Mouse (Mus musculus) CH12.LX (cell line): ENCODE measurements at regions not wholly inside any gene's neighbourhood (a gene's known extent, or its start where the extent isn't known, plus 50 kb on each side); places are given as distances from the start of the nearest gene placed in this dataset.

Experiments
- DNase-seq: peaks from one replicate; pipeline ENCODE4 v3.0.0-alpha.2; 2013; ENCODE audit errors: extremely low read depth
- H3K27ac ChIP-seq: 2 replicates; pipeline ENCODE4 v1.5.1; 2012; ENCODE audit warnings: low read depth, mild to moderate bottlenecking, control low read depth, moderate library complexity; ENCODE audit not compliant: insufficient read depth
- H3K27me3 ChIP-seq: replicated peaks from 2 replicates; pipeline ENCODE3; 2012; ENCODE audit warnings: inconsistent platforms
- H3K36me3 ChIP-seq, 2 experiments: replicated peaks in 1 of 2; 2 replicates each; pipeline versions ENCODE3 to v1.6.1; 2012; ENCODE audit warnings: inconsistent platforms in 1 of 2, low read length in 1 of 2, mild to moderate bottlenecking in 1 of 2, mixed read lengths in 1 of 2, moderate library complexity in 1 of 2; ENCODE audit not compliant: control insufficient read depth in 1 of 2, insufficient read depth in 1 of 2
- H3K4me1 ChIP-seq, 2 experiments: 2 replicates each; pipeline ENCODE4 v1.6.1; 2012; ENCODE audit warnings: inconsistent platforms in 1 of 2, moderate library complexity in 1 of 2; ENCODE audit not compliant: insufficient read depth in 2 of 2, control insufficient read depth in 1 of 2
- H3K4me2 ChIP-seq: 2 replicates; pipeline ENCODE4 v1.6.1; 2012; ENCODE audit warnings: low read depth, mild to moderate bottlenecking, control low read depth; ENCODE audit not compliant: poor library complexity, insufficient read depth, severe bottlenecking
- H3K4me3 ChIP-seq, 3 experiments: fragments of 150-350 bp in 1 of 3; sonication (generic) in 1 of 3; replicated peaks in 1 of 3; 2 replicates each; pipeline versions ENCODE3 to v1.5.1; 2011 to 2012; ENCODE audit warnings: low read depth in 2 of 3, low read length in 2 of 3, mild to moderate bottlenecking in 2 of 3, moderate library complexity in 2 of 3, control low read depth in 1 of 3, improper control_type of control experiment in 1 of 3, inconsistent platforms in 1 of 3, mixed read lengths in 1 of 3; ENCODE audit not compliant: poor library complexity in 1 of 3
- H3K79me2 ChIP-seq: replicated peaks from 2 replicates; pipeline ENCODE4 v1.6.1; 2012; ENCODE audit warnings: mild to moderate bottlenecking, moderate library complexity; ENCODE audit not compliant: control insufficient read depth, poor library complexity, insufficient read depth, severe bottlenecking; ENCODE audit errors: extremely low read depth
- H3K9ac ChIP-seq: 2 replicates; pipeline ENCODE4 v1.6.1; 2012; ENCODE audit warnings: low read depth, mild to moderate bottlenecking, control low read depth, moderate library complexity; ENCODE audit not compliant: insufficient read depth
- H3K9me3 ChIP-seq: replicated peaks from 2 replicates; pipeline ENCODE3; 2012; ENCODE audit warnings: low read length, inconsistent platforms, mixed read lengths
- BHLHE40 ChIP-seq: IDR thresholded peaks from 2 replicates; pipeline ENCODE4 v1.6.1; 2011; ENCODE audit warnings: mild to moderate bottlenecking, low read depth, low read length, improper control_type of control experiment
- CHD1 ChIP-seq: IDR thresholded peaks from 2 replicates; pipeline ENCODE4 v1.6.1; 2012; ENCODE audit warnings: low read depth, low read length, improper control_type of control experiment, inconsistent platforms
- CTCF ChIP-seq, 2 experiments: IDR thresholded peaks in 1 of 2; conservative IDR thresholded peaks in 1 of 2; 2 replicates each; pipeline ENCODE4 v1.5.1; 2011 to 2012; ENCODE audit warnings: low read depth in 2 of 2, low read length in 2 of 2, improper control_type of control experiment in 1 of 2, inconsistent platforms in 1 of 2, mild to moderate bottlenecking in 1 of 2, moderate library complexity in 1 of 2
- E2F4 ChIP-seq: IDR thresholded peaks from 2 replicates; pipeline ENCODE4 v1.6.1; 2011; ENCODE audit warnings: low read depth, low read length, improper control_type of control experiment; ENCODE audit not compliant: insufficient replicate concordance
- ELF1 ChIP-seq: IDR thresholded peaks from 2 replicates; pipeline ENCODE4 v1.6.1; 2014; ENCODE audit warnings: low read depth, mild to moderate bottlenecking, inconsistent platforms, low read length, improper control_type of control experiment
- EP300 ChIP-seq: IDR thresholded peaks from 2 replicates; pipeline ENCODE4 v1.6.1; 2011; ENCODE audit warnings: low read length, improper control_type of control experiment
- ETS1 ChIP-seq: conservative IDR thresholded peaks from 2 replicates; pipeline ENCODE4 v1.6.1; 2012; ENCODE audit warnings: low read depth, mild to moderate bottlenecking, inconsistent platforms, low read length, improper control_type of control experiment, moderate library complexity
- GABPA ChIP-seq: IDR thresholded peaks from 2 replicates; pipeline ENCODE4 v1.6.1; 2012; ENCODE audit warnings: low read depth, low read length, improper control_type of control experiment, inconsistent platforms; ENCODE audit not compliant: insufficient replicate concordance
- IRF4 ChIP-seq: IDR thresholded peaks from 2 replicates; pipeline ENCODE4 v1.6.1; 2014; ENCODE audit warnings: low read depth, mild to moderate bottlenecking, inconsistent platforms, low read length, improper control_type of control experiment
- JUND ChIP-seq: conservative IDR thresholded peaks from 2 replicates; pipeline ENCODE4 v1.6.1; 2011; ENCODE audit warnings: low read depth, low read length, improper control_type of control experiment
- MAFK ChIP-seq: IDR thresholded peaks from 2 replicates; pipeline ENCODE4 v1.6.1; 2011; ENCODE audit warnings: low read length, improper control_type of control experiment; ENCODE audit not compliant: insufficient replicate concordance
- NELFE ChIP-seq: IDR thresholded peaks from 2 replicates; pipeline ENCODE4 v1.6.1; 2011; ENCODE audit warnings: low read depth, low read length, improper control_type of control experiment
- NRF1 ChIP-seq: IDR thresholded peaks from 2 replicates; pipeline ENCODE4 v1.6.1; 2014; ENCODE audit warnings: low read depth, mild to moderate bottlenecking, inconsistent platforms, low read length, improper control_type of control experiment, moderate library complexity
- POLR2AphosphoS2 ChIP-seq: IDR thresholded peaks from 2 replicates; pipeline ENCODE4 v1.6.1; 2011; ENCODE audit warnings: low read depth, low read length, improper control_type of control experiment
- RAD21 ChIP-seq: IDR thresholded peaks from 2 replicates; pipeline ENCODE4 v1.6.1; 2011; ENCODE audit warnings: low read depth, mild to moderate bottlenecking, low read length, improper control_type of control experiment, moderate library complexity
- SMC3 ChIP-seq: IDR thresholded peaks from 2 replicates; pipeline ENCODE4 v1.6.1; 2011; ENCODE audit warnings: low read depth, low read length, improper control_type of control experiment
- USF2 ChIP-seq: conservative IDR thresholded peaks from 2 replicates; pipeline ENCODE4 v1.6.1; 2011; ENCODE audit warnings: low read depth, low read length, improper control_type of control experiment
- ZMIZ1 ChIP-seq: IDR thresholded peaks from 2 replicates; pipeline ENCODE4 v1.6.1; 2012; ENCODE audit warnings: low read depth, mild to moderate bottlenecking, inconsistent platforms, low read length, improper control_type of control experiment
- dilution Hi-C: fragments of 300-500 bp; cut with MboI; formaldehyde crosslinking; loops from 2 replicates; pipeline ENCODE4 v1.14.3; 2020; ENCODE audit warnings: low sequenced_read_pairs; ENCODE audit not compliant: extremely low pct_unique_long_range_greater_than_20kb, extremely low pct_ligation_motif_present
- in situ Hi-C: fragments of 300-500 bp; cut with MboI; formaldehyde crosslinking; loops from 3 replicates; pipeline ENCODE4 v1.14.3; 2019; ENCODE audit warnings: low sequenced_read_pairs, low pct_ligation_motif_present, low pct_unique_long_range_greater_than_20kb, mixed read lengths

GRCm38 (mm10) chr8:66587272-66587671 lies 75.7 kb downstream of the Tktl2 start:
- no peak for DNase-seq
- Histone ChIP-seq H3K36me3 (no peaks in the 10 kb centered on the region), H3K4me1 (peaks cover 0 to 5% of the 10 kb centered on the region in 2 experiments; a peak in 2 of 4 replicates), H3K9me3 (no peaks in the 10 kb centered on the region), H3K4me3 (no peak overlapping the region), H3K27ac (no peak overlapping the region), H3K27me3 (no peaks in the 10 kb centered on the region), H3K9ac (no peak overlapping the region), H3K79me2 (no peaks in the 10 kb centered on the region), H3K4me2 (peak overlapping the region; percentile 93)
- in situ Hi-C loops, result no loop called here
- no peak for TF ChIP-seq CHD1
- dilution Hi-C loops, result no loop called here

GRCm38 (mm10) chr8:66589437-66589836 lies 77.9 kb downstream of the Tktl2 start:
- H3K9me3 ChIP-seq, result no peaks in the 10 kb centered on the region
- DNase-seq, result peak; percentile 6
- in situ Hi-C loops (no loop called here), dilution Hi-C loops (no loop called here)
- no peaks in the 10 kb centered on the region for H3K27me3 ChIP-seq
- H3K9ac ChIP-seq, result no peak overlapping the region
- TF ChIP-seq CTCF (conservative IDR thresholded peaks at IDR 0.05 in 1 of 2, IDR thresholded peaks at IDR 0.05 in 1 of 2; ENCODE audit: low read depth in 2 of 2, low read length in 2 of 2), result peak in 1 of 2 experiments; percentile 44; a peak in 2 of 4 replicates
- TF ChIP-seq IRF4, result no peak
- TF ChIP-seq ZMIZ1, result no peak
- peak; percentile 17; the same call in 1 of the 2 replicates for TF ChIP-seq SMC3
- TF ChIP-seq JUND, result no peak
- peak; percentile 25 for TF ChIP-seq RAD21
- TF ChIP-seq E2F4, result no peak
- H3K79me2 ChIP-seq, result no peaks in the 10 kb centered on the region
- H3K4me3 ChIP-seq, result no peak overlapping the region
- no peak overlapping the region for H3K27ac ChIP-seq
- H3K36me3 ChIP-seq, result no peaks in the 10 kb centered on the region
- H3K4me1 ChIP-seq, result peaks cover 0 to 5% of the 10 kb centered on the region in 2 experiments; a peak in 2 of 4 replicates
- H3K4me2 ChIP-seq, result no peak overlapping the region

GRCm38 (mm10) chr8:66607194-66607593 lies 80.7 kb downstream of the Npy5r start:
- in situ Hi-C loops, result no loop called here
- no peaks in the 10 kb centered on the region for H3K79me2 ChIP-seq
- TF ChIP-seq ETS1, result no peak
- no peak for TF ChIP-seq USF2
- no peak for TF ChIP-seq IRF4
- no peak for TF ChIP-seq ELF1
- no peak for TF ChIP-seq NELFE
- TF ChIP-seq BHLHE40, result no peak
- no peak for TF ChIP-seq ZMIZ1
- TF ChIP-seq POLR2AphosphoS2, result no peak
- no peak for TF ChIP-seq GABPA
- no peak for TF ChIP-seq NRF1
- no peak for TF ChIP-seq JUND
- TF ChIP-seq MAFK, result no peak
- TF ChIP-seq EP300, result no peak
- TF ChIP-seq, all 38 proteins: peak for 0
- Histone ChIP-seq H3K27ac (no peak overlapping the region), H3K27me3 (no peaks in the 10 kb centered on the region), H3K4me1 (no peaks in the 10 kb centered on the region), H3K9ac (no peak overlapping the region), H3K9me3 (no peaks in the 10 kb centered on the region), H3K36me3 (no peaks in the 10 kb centered on the region), H3K4me2 (no peak overlapping the region), H3K4me3 (no peak overlapping the region)
- DNase-seq, result no peak
- dilution Hi-C loops, result no loop called here
